Mouse (Mus musculus): ENCODE results near the gene Nars2. TPM values are rescaled to one million over a fixed set of nuclear protein-coding genes. Genes with fewer than 3 reads are reported as not detected.
"Not testable (repeated sequence)": the region's sequence is repeated elsewhere in the genome, so short reads cannot be mapped to it uniquely, and the experiment has no call there.

Nars2 gene
- polyA plus RNA-seq, 1 experiment from 2014 or later = 19.6 TPM

- Histone ChIP-seq H3K4me3 (ENCODE audit: low read depth, low read length) (no peak overlapping the region), H3K9me3 (ENCODE audit: control insufficient read depth, low read length) (no peaks in the 10 kb centered on the region), H3K27me3 (ENCODE audit: control insufficient read depth, insufficient read depth, low read length) (no peaks in the 10 kb centered on the region), H3K4me2 (ENCODE audit: low read depth, severe bottlenecking) (no peak overlapping the region), H3K4me1 (ENCODE audit: control insufficient read depth, insufficient read depth, low read length) (peaks cover 35% of the 10 kb centered on the region), H3K9ac (ENCODE audit: low read length) (no peak overlapping the region), H3K27ac (replicated peaks; ENCODE audit: low read depth, low read length) (peak overlapping the region; percentile 66; the same call in 1 of the 2 replicates), H3K36me3 (ENCODE audit: control insufficient read depth, insufficient read depth, low read length) (peaks cover 2% of the 10 kb centered on the region; the same call in 1 of the 2 replicates)
- DNase-seq (ENCODE audit: low spot score) (no peak), ATAC-seq (ENCODE audit: insufficient number of reproducible peaks, low FRiP score, low TSS enrichment, low read depth) (no peak)
- WGBS = 82% methylated on average over 5 of the region's 5 CpGs
These were observed 41.4 kb upstream of the Nars2 start for GRCm38 (mm10) chr7:96909856-96910255.

GRCm38 (mm10) chr7:96910310-96910960 is 40.9 kb upstream of the Nars2 start:
- H3K27me3 ChIP-seq (ENCODE audit: control insufficient read depth, insufficient read depth, low read length) = no peaks in the 10 kb centered on the region
- H3K27ac ChIP-seq (replicated peaks; ENCODE audit: low read depth, low read length) = peak overlapping the region; percentile 66; the same call in 1 of the 2 replicates
- no peaks in the 10 kb centered on the region for H3K9me3 ChIP-seq (ENCODE audit: control insufficient read depth, low read length)
- ATAC-seq (ENCODE audit: insufficient number of reproducible peaks, low FRiP score, low TSS enrichment, low read depth) (peak; percentile 21), DNase-seq (ENCODE audit: low spot score) (peak; percentile 68)
- H3K9ac ChIP-seq (ENCODE audit: low read length) = no peak overlapping the region
- no peak overlapping the region; the same call in 1 of the 2 replicates for H3K4me2 ChIP-seq (ENCODE audit: low read depth, severe bottlenecking)
- 14% methylated on average over 12 of the region's 12 CpGs for WGBS
- H3K4me3 ChIP-seq (ENCODE audit: low read depth, low read length) = no peak overlapping the region
- peaks cover 2% of the 10 kb centered on the region; the same call in 1 of the 2 replicates for H3K36me3 ChIP-seq (ENCODE audit: control insufficient read depth, insufficient read depth, low read length)
- peaks cover 35% of the 10 kb centered on the region for H3K4me1 ChIP-seq (ENCODE audit: control insufficient read depth, insufficient read depth, low read length)

- no peak overlapping the region for H3K27ac ChIP-seq (replicated peaks; ENCODE audit: low read depth, low read length)
- WGBS = 9% methylated on average over 6 of the region's 6 CpGs
- no peaks in the 10 kb centered on the region for H3K27me3 ChIP-seq (ENCODE audit: control insufficient read depth, insufficient read depth, low read length)
- H3K4me1 ChIP-seq (ENCODE audit: control insufficient read depth, insufficient read depth, low read length) = peaks cover 32% of the 10 kb centered on the region
- H3K9ac ChIP-seq (ENCODE audit: low read length) = no peak overlapping the region
- peak; percentile 96 for DNase-seq (ENCODE audit: low spot score)
- no peak for ATAC-seq (ENCODE audit: insufficient number of reproducible peaks, low FRiP score, low TSS enrichment, low read depth)
- no peak overlapping the region for H3K4me2 ChIP-seq (ENCODE audit: low read depth, severe bottlenecking)
- H3K9me3 ChIP-seq (ENCODE audit: control insufficient read depth, low read length) = no peaks in the 10 kb centered on the region
- no peak overlapping the region for H3K4me3 ChIP-seq (ENCODE audit: low read depth, low read length)
- no peaks in the 10 kb centered on the region for H3K36me3 ChIP-seq (ENCODE audit: control insufficient read depth, insufficient read depth, low read length)
These were observed 37.3 kb upstream of the Nars2 start for GRCm38 (mm10) chr7:96914031-96914430.

GRCm38 (mm10) chr7:96915452-96916105 is 35.7 kb upstream of the Nars2 start:
- peaks cover 17% of the 10 kb centered on the region for H3K4me1 ChIP-seq (ENCODE audit: control insufficient read depth, insufficient read depth, low read length)
- ATAC-seq (ENCODE audit: insufficient number of reproducible peaks, low FRiP score, low TSS enrichment, low read depth) (peak; percentile 14; the same call in 1 of the 2 replicates), DNase-seq (ENCODE audit: low spot score) (peak; percentile 74)
- H3K9ac ChIP-seq (ENCODE audit: low read length) = no peak overlapping the region
- no peak overlapping the region for H3K4me3 ChIP-seq (ENCODE audit: low read depth, low read length)
- H3K4me2 ChIP-seq (ENCODE audit: low read depth, severe bottlenecking) = no peak overlapping the region
- no peaks in the 10 kb centered on the region for H3K27me3 ChIP-seq (ENCODE audit: control insufficient read depth, insufficient read depth, low read length)
- 1% methylated on average over 2 of the region's 2 CpGs for WGBS
- no peaks in the 10 kb centered on the region for H3K9me3 ChIP-seq (ENCODE audit: control insufficient read depth, low read length)
- no peak overlapping the region for H3K27ac ChIP-seq (replicated peaks; ENCODE audit: low read depth, low read length)
- H3K36me3 ChIP-seq (ENCODE audit: control insufficient read depth, insufficient read depth, low read length) = no peaks in the 10 kb centered on the region

GRCm38 (mm10) chr7:96920447-96921095 is 30.7 kb upstream of the Nars2 start:
- WGBS = 70% methylated on average over 7 of the region's 7 CpGs

GRCm38 (mm10) chr7:96922927-96923326 is 28.4 kb upstream of the Nars2 start:
- H3K9me3 ChIP-seq (ENCODE audit: control insufficient read depth, low read length) = no peaks in the 10 kb centered on the region
- DNase-seq (ENCODE audit: low spot score) = no peak
- H3K9ac ChIP-seq (ENCODE audit: low read length) = no peak overlapping the region
- no peaks in the 10 kb centered on the region for H3K4me1 ChIP-seq (ENCODE audit: control insufficient read depth, insufficient read depth, low read length)
- no peak overlapping the region for H3K4me2 ChIP-seq (ENCODE audit: low read depth, severe bottlenecking)
- no peak overlapping the region for H3K27ac ChIP-seq (replicated peaks; ENCODE audit: low read depth, low read length)
- H3K4me3 ChIP-seq (ENCODE audit: low read depth, low read length) = no peak overlapping the region
- WGBS = 88% methylated on average over 2 of the region's 2 CpGs
- no peak for ATAC-seq (ENCODE audit: insufficient number of reproducible peaks, low FRiP score, low TSS enrichment, low read depth)
- no peaks in the 10 kb centered on the region for H3K36me3 ChIP-seq (ENCODE audit: control insufficient read depth, insufficient read depth, low read length)
- H3K27me3 ChIP-seq (ENCODE audit: control insufficient read depth, insufficient read depth, low read length) = no peaks in the 10 kb centered on the region

More at GRCm38 (mm10) chr7:96920447-96921095, 30.7 kb upstream of the Nars2 start:
- no peak overlapping the region for H3K9ac ChIP-seq (ENCODE audit: low read length)
- H3K4me1 ChIP-seq (ENCODE audit: control insufficient read depth, insufficient read depth, low read length) = no peaks in the 10 kb centered on the region
- no peaks in the 10 kb centered on the region for H3K9me3 ChIP-seq (ENCODE audit: control insufficient read depth, low read length)
- no peak overlapping the region for H3K4me2 ChIP-seq (ENCODE audit: low read depth, severe bottlenecking)
- H3K27me3 ChIP-seq (ENCODE audit: control insufficient read depth, insufficient read depth, low read length) = no peaks in the 10 kb centered on the region
- no peak overlapping the region for H3K27ac ChIP-seq (replicated peaks; ENCODE audit: low read depth, low read length)
- DNase-seq (ENCODE audit: low spot score) = no peak
- ATAC-seq (ENCODE audit: insufficient number of reproducible peaks, low FRiP score, low TSS enrichment, low read depth) = no peak
- H3K36me3 ChIP-seq (ENCODE audit: control insufficient read depth, insufficient read depth, low read length) = no peaks in the 10 kb centered on the region
- H3K4me3 ChIP-seq (ENCODE audit: low read depth, low read length) = no peak overlapping the region

GRCm38 (mm10) chr7:96943715-96944377 is 7.5 kb upstream of the Nars2 start:
- no peak overlapping the region for H3K9ac ChIP-seq (ENCODE audit: low read length)
- H3K4me1 ChIP-seq (ENCODE audit: control insufficient read depth, insufficient read depth, low read length) = no peaks in the 10 kb centered on the region
- H3K27me3 ChIP-seq (ENCODE audit: control insufficient read depth, insufficient read depth, low read length) = no peaks in the 10 kb centered on the region
- no peak for ATAC-seq (ENCODE audit: insufficient number of reproducible peaks, low FRiP score, low TSS enrichment, low read depth)
- 72% methylated on average over 5 of the region's 5 CpGs for WGBS
- H3K27ac ChIP-seq (replicated peaks; ENCODE audit: low read depth, low read length) = no peak overlapping the region
- H3K9me3 ChIP-seq (ENCODE audit: control insufficient read depth, low read length) = no peaks in the 10 kb centered on the region
- no peak for DNase-seq (ENCODE audit: low spot score)
- H3K4me2 ChIP-seq (ENCODE audit: low read depth, severe bottlenecking) = no peak overlapping the region
- no peak overlapping the region for H3K4me3 ChIP-seq (ENCODE audit: low read depth, low read length)
- H3K36me3 ChIP-seq (ENCODE audit: control insufficient read depth, insufficient read depth, low read length) = no peaks in the 10 kb centered on the region

- H3K36me3 ChIP-seq (ENCODE audit: control insufficient read depth, insufficient read depth, low read length); H3K27me3 ChIP-seq (ENCODE audit: control insufficient read depth, insufficient read depth, low read length); H3K9me3 ChIP-seq (ENCODE audit: control insufficient read depth, low read length); H3K4me3 ChIP-seq (ENCODE audit: low read depth, low read length); ATAC-seq (ENCODE audit: insufficient number of reproducible peaks, low FRiP score, low TSS enrichment, low read depth); H3K9ac ChIP-seq (ENCODE audit: low read length); H3K4me1 ChIP-seq (ENCODE audit: control insufficient read depth, insufficient read depth, low read length); DNase-seq (ENCODE audit: low spot score); H3K4me2 ChIP-seq (ENCODE audit: low read depth, severe bottlenecking); H3K27ac ChIP-seq (replicated peaks; ENCODE audit: low read depth, low read length): not testable (repeated sequence)
- 96% methylated on average over 8 of the region's 8 CpGs for WGBS
These were observed 4.8 kb upstream of the Nars2 start for GRCm38 (mm10) chr7:96946501-96946900.
